Mouse (Mus musculus) embryonic facial prominence, embryonic 10.5 days (tissue): ENCODE results near the gene Tpcn2. TPM values are rescaled to one million over a fixed set of nuclear protein-coding genes. Genes with fewer than 3 reads are reported as not detected.

Source experiments
- DNase-seq: peaks from one replicate; pipeline ENCODE4 v3.0.0-alpha.2; 2017; ENCODE audit warnings: low spot score
- H3K27ac ChIP-seq: fragments of 300-500 bp; sonication (generic); replicated peaks from 2 replicates; pipeline ENCODE4 v1.5.1; 2016; ENCODE audit warnings: mild to moderate bottlenecking
- H3K27me3 ChIP-seq: fragments of 300-500 bp; sonication (generic); replicated peaks from 2 replicates; pipeline ENCODE4 v1.6.1; 2016; ENCODE audit warnings: low read depth, mild to moderate bottlenecking; ENCODE audit not compliant: poor library complexity, severe bottlenecking
- H3K36me3 ChIP-seq: fragments of 300-500 bp; sonication (generic); replicated peaks from 2 replicates; pipeline ENCODE4 v1.6.1; 2016; ENCODE audit warnings: mild to moderate bottlenecking, moderate library complexity
- H3K4me1 ChIP-seq: fragments of 300-500 bp; sonication (generic); 2 replicates; pipeline ENCODE4 v1.6.1; 2016
- H3K4me3 ChIP-seq: fragments of 300-500 bp; sonication (generic); 2 replicates; pipeline ENCODE4 v1.5.1; 2016; ENCODE audit warnings: mild to moderate bottlenecking, moderate library complexity
- H3K9me3 ChIP-seq: fragments of 300-500 bp; sonication (generic); 2 replicates; pipeline ENCODE4 v1.6.1; 2016; ENCODE audit warnings: mild to moderate bottlenecking
- WGBS: fragments of 180-500 bp; shearing (Covaris S2); methylation state at CpG from one replicate; pipeline ENCODE4 v1.1.7; 2016; 5-methylcytosine and 5-hydroxymethylcytosine counted together
- polyA plus RNA-seq: library from polyadenylated mRNA; unstranded; fragments of >200 nt; fragmentation: Nextera tagmentation; extraction: Ambion mirVana; gene quantifications from 2 replicates; pipeline ENCODE4 v1.2.1, GENCODE M21; 2016

The Tpcn2 gene
- polyA plus RNA-seq, 1 experiment from 2014 or later, result 6.5 TPM

DNA sequence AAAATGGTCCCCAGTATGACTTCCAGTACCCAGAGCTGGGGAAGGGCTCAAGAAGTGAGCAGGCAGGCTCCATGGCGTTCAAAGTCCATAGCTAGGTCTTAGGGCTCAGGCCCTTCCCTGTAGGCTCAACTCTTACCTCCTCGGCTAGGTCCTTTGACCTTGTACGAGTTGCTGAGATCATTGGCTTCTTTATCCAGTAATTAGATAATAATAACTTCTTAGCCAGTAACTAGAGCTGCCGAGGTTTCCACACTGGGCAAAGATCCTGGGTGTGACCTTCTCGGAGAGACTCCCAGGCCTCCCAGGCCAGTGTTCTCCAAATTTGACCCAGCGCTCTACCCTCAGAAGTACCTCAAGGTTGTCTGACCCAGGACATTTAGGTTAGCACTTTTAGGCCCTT is 57.2 kb downstream of the Tpcn2 start:
- no peak overlapping the region for H3K27ac ChIP-seq
- WGBS, result 85% methylated on average over 6 of the region's 6 CpGs
- no peak for DNase-seq
- H3K9me3 ChIP-seq, result no peaks in the 10 kb centered on the region
- H3K27me3 ChIP-seq, result no peaks in the 10 kb centered on the region; the same call in 1 of the 2 replicates
- no peak overlapping the region for H3K4me3 ChIP-seq
- H3K4me1 ChIP-seq, result peaks cover 18% of the 10 kb centered on the region
- H3K36me3 ChIP-seq, result no peaks in the 10 kb centered on the region

DNA sequence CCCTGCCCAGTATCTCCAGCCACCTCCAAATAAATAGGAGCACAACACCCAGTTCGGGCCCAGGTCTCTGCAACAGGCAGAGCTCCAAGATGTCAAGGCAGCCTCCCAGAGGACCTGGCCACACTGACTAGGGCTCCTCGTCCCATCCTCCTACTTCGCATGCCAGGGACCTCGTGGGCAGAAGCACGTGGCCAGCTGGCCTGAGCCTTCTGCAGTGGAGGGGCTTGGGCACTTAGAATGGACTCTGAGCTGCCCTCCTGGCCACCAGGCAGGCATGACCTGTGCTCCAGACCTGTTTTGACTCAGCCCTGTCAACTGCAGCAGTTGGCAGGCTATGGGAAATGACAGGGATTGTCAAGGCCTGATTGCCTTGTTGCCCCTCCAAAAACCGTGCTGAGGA is 58.2 kb downstream of the Tpcn2 start:
- no peak overlapping the region for H3K4me3 ChIP-seq
- H3K4me1 ChIP-seq, result peaks cover 21% of the 10 kb centered on the region
- 89% methylated on average over 6 of the region's 6 CpGs for WGBS
- no peaks in the 10 kb centered on the region; the same call in 1 of the 2 replicates for H3K27me3 ChIP-seq
- H3K9me3 ChIP-seq, result no peaks in the 10 kb centered on the region; the same call in 1 of the 2 replicates
- no peak for DNase-seq
- no peaks in the 10 kb centered on the region for H3K36me3 ChIP-seq
- no peak overlapping the region for H3K27ac ChIP-seq

DNA sequence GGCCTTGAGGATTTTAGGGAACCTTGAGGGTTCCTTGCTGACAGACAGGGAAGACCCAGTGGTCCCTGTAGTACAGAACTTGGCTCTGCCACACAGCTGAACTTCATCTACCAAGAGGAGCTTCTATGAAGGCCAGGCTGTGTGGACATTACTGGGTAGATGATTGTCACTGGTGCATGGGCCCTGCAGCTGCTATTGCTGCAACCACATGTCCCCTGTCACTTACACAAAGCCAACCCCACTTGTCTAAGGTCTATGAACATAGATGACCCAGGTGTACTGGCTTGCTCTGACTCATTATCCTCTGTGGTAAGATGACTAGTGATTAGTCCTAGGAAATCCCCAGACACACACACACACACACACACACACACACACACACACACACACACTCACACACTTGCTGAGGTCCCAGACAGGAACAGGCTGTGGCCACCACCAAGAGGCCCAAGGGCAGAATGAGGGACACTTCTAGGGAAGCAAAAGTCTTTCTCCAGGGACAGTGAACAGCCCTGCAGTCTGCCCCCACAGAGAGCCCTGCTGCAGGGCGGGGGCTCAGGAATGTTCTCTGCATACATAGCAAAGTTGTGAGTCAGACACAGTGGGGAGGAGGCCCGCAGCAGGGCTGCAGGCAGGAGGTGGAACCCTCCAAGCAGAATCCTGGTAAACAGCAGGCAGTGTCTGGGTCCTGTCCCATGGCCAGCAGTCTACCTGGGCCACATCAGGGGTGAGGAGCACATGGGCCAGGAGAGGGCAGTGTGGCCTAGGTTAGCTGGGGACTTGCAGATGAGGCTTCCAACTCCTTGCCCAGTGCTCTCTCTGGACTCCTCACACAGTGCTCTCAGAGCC is 61.7 kb downstream of the Tpcn2 start:
- no peaks in the 10 kb centered on the region; the same call in 1 of the 2 replicates for H3K9me3 ChIP-seq
- peak; percentile 49 for DNase-seq
- WGBS, result 33% methylated on average over 2 of the region's 2 CpGs
- no peak overlapping the region for H3K4me3 ChIP-seq
- peak overlapping the region; percentile 49 for H3K27ac ChIP-seq
- H3K36me3 ChIP-seq, result no peaks in the 10 kb centered on the region
- no peaks in the 10 kb centered on the region; the same call in 1 of the 2 replicates for H3K27me3 ChIP-seq
- peaks cover 21% of the 10 kb centered on the region for H3K4me1 ChIP-seq

DNA sequence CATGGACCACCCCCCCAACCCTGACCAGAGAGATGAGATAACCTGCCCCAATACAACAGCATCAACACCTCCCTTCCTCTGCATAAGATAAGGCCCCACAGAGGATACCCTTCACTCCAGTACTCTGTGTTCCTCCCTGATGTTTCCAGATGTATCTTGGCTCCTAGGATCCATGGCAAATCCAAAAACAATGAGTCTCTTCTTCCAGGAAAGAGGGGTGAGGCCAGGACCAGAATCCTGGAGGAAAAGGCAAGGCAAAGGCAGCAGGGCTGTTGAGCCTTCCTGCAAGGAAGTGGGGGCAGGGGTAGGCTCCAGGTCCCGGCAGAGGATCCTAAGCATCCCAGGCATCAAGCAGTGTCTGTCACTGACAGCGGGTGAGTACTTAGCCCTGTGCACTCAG is 62.5 kb downstream of the Tpcn2 start:
- Histone ChIP-seq H3K4me3 (no peak overlapping the region), H3K27me3 (no peaks in the 10 kb centered on the region; the same call in 1 of the 2 replicates), H3K9me3 (no peaks in the 10 kb centered on the region; the same call in 1 of the 2 replicates), H3K36me3 (no peaks in the 10 kb centered on the region), H3K27ac (peak overlapping the region; percentile 49), H3K4me1 (peaks cover 29% of the 10 kb centered on the region)
- WGBS, result 45% methylated on average over 2 of the region's 2 CpGs
- DNase-seq, result no peak

DNA sequence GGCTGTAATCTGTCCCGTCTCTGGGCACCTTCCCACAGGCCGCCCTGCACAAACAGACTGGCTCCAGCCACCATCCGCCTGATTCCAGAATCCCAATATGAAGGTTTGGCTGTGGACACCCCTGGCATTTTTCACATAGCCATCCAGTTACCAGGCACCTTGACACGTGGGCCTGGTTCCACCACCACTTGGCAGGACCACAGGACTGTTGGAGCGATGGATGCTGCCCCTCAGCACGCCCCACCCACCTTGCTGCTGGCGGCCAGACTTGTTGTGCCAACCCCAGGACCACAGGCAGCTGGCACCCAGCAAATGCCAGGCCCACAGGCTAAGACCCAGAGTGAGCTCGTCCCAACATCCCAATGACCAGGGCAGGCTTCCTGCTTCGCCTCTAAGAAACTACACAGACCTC is 64.4 kb downstream of the Tpcn2 start:
- Histone ChIP-seq H3K9me3 (no peaks in the 10 kb centered on the region; the same call in 1 of the 2 replicates), H3K4me1 (peaks cover 31% of the 10 kb centered on the region), H3K36me3 (no peaks in the 10 kb centered on the region), H3K27ac (no peak overlapping the region), H3K4me3 (no peak overlapping the region), H3K27me3 (no peaks in the 10 kb centered on the region; the same call in 1 of the 2 replicates)
- DNase-seq, result no peak
- WGBS, result 82% methylated on average over 9 of the region's 9 CpGs

DNA sequence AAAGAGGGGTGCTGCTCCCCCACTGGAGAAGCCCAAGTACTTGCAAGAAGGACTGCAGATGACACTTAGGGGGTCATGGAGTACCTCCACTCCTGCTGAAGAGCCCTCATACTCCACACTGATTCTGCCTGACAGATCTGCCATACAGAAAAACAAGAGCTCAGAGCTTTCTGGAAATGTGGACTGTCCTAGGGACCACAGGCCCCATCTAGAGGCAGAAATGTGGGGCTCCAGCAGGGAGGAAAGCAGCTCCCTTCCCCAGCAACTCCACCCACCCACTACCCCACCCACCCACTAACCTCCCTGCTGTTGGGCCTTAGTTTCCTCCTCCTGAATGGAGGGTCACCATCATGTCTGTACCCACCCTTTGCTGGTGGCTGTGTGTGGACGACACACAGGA is 67.2 kb downstream of the Tpcn2 start:
- peaks cover 4% of the 10 kb centered on the region; the same call in 1 of the 2 replicates for H3K27me3 ChIP-seq
- 59% methylated on average over 1 of the region's 1 CpGs for WGBS
- peaks cover 33% of the 10 kb centered on the region for H3K4me1 ChIP-seq
- H3K9me3 ChIP-seq, result no peaks in the 10 kb centered on the region; the same call in 1 of the 2 replicates
- DNase-seq, result peak; percentile 38
- H3K4me3 ChIP-seq, result no peak overlapping the region
- H3K36me3 ChIP-seq, result no peaks in the 10 kb centered on the region
- H3K27ac ChIP-seq, result peak overlapping the region; percentile 69

DNA sequence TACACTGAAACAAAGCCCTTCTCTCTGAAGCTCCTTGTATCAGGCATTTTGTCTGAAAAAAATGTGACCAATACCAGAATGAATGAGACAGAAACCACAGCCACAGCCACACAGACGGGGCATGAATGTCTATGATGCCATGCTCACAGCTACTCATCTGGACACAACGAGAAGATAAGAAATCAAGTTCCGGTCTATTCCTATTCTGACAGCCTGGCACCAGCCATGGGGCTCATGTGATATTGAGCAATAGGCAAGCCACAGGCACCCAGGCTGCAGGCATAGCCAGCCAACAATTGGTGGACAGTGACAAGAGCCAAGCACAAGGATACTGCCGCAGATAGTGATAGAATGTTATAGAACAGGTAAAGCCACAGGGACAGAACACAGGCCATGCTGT is 68.3 kb downstream of the Tpcn2 start:
- WGBS, result 87% methylated on average over 4 of the region's 4 CpGs
- DNase-seq, result no peak
- no peaks in the 10 kb centered on the region for H3K9me3 ChIP-seq
- H3K36me3 ChIP-seq, result no peaks in the 10 kb centered on the region
- H3K4me3 ChIP-seq, result no peak overlapping the region
- H3K27ac ChIP-seq, result no peak overlapping the region
- peaks cover 4% of the 10 kb centered on the region; the same call in 1 of the 2 replicates for H3K27me3 ChIP-seq
- peaks cover 38% of the 10 kb centered on the region for H3K4me1 ChIP-seq

DNA sequence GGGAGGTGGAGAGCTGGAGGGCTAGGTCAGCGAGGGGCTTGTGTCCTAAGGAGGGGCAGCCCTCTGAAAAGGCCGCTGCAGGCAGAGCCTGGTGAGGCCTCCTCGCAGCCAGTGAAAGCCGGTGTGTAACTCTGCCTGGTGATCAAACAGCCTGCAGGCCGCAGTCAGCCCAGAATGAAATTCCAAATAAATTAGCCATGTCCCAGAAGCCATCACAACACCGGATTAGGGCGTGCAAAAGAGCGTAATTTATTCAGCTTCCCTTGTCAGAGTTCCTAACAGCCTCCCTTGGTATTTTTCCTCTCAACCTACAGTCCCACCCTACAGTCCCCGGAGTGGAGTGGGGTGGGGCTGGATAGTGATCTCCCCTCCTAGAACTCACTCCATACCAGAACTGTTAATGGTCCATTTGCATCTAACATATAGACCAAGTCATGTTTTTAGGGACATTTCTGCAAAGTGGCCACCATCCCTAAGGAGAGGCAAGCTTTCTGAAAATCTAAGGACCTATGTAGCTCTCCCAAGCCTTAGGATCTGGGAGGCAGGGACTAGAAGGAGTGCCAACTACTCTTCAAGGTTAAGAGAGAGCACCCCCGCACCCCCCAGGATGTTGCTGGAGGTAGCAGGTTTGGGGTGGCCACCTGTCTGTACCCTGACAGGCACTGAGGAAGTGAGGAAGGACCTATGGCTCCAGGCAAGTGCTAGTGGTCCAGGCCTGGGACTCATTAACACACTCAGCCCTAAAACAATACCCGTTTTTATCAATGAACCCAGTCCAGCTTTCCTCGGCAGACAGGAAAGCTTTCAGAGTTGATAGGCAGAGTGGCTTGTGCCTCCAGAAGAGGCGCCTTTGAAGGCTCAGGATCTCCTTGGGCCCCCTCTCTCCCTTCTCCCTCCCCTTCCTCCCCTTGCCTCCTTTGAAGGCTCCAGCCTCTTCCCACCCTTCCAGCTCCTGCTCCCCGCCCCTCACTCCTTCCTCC is 71.8 kb downstream of the Tpcn2 start:
- WGBS, result 10% methylated on average over 14 of the region's 14 CpGs
- peak overlapping the region; percentile 84 for H3K27ac ChIP-seq
- DNase-seq, result peak; percentile 72
- H3K36me3 ChIP-seq, result no peaks in the 10 kb centered on the region
- no peaks in the 10 kb centered on the region for H3K9me3 ChIP-seq
- peaks cover 4% of the 10 kb centered on the region; the same call in 1 of the 2 replicates for H3K27me3 ChIP-seq
- H3K4me1 ChIP-seq, result peaks cover 51% of the 10 kb centered on the region
- H3K4me3 ChIP-seq, result no peak overlapping the region

DNA sequence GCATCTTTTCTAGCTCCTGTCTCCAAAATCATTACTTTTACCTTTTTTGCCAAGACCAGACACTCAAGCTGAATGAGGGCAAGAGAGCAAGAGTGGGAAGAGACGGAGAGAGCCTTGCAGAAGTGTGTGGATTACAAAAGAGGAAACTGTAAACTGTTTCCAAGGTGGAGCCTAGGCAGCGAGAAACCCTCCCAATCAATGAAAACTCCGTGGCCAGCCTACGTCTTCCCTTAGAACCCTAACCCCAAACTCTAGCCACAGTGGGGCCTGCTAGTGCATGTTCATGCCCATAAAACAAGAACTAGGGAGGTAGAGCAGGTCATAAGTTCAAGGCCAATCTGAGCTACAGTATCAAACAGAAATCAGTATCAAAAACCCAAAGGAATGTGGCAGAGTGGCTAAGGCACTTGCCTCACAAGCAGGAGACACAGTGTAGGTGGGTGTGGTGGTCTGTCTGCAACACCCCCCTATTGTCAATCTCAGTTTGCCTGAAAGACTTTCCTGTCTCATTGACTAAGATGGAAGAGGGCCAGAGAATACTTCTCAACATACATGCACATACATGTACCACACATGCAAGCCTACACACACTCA is 73.2 kb downstream of the Tpcn2 start:
- H3K9me3 ChIP-seq, result no peaks in the 10 kb centered on the region
- WGBS, result 76% methylated on average over 4 of the region's 4 CpGs
- no peak for DNase-seq
- H3K4me1 ChIP-seq, result peaks cover 56% of the 10 kb centered on the region
- no peaks in the 10 kb centered on the region for H3K36me3 ChIP-seq
- H3K27ac ChIP-seq, result peak overlapping the region; percentile 72
- peaks cover 4% of the 10 kb centered on the region; the same call in 1 of the 2 replicates for H3K27me3 ChIP-seq
- no peak overlapping the region for H3K4me3 ChIP-seq

DNA sequence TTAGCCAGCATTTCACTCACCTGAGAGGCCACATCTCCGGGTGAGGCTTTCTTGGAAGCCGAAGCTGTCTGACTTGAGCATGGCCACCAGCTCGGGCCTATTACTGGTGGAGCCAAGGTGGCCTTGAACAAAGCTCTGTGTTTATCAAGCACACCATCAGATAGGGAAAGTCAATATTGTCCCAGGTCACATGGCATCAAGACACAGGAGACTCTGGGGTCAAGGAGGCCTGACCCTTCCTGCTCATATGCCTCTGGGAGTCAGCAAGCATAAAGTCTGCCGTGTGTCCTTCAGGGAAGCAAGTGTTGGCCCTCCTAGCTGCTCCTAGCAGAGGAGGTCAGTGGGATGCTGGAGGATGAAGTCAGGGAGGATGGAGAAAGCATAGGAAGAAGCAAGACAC is 75.8 kb downstream of the Tpcn2 start, which contains the start of gene 1810010D01Rik:
1810010D01Rik (minus strand) TSS at position 114 of the 400 bp plus-strand sequence.
- DNase-seq, result no peak
- Histone ChIP-seq H3K9me3 (no peaks in the 10 kb centered on the region), H3K4me1 (peaks cover 59% of the 10 kb centered on the region), H3K27me3 (0 out of 2 replicates have a peak, but pooled peaks cover under 1% of the 10 kb centered on the region), H3K36me3 (no peaks in the 10 kb centered on the region), H3K4me3 (no peak within 1 kb of the TSS), H3K27ac (peak within 1 kb of the TSS; percentile 97)
- 76% methylated on average over 4 of the region's 4 CpGs for WGBS

DNA sequence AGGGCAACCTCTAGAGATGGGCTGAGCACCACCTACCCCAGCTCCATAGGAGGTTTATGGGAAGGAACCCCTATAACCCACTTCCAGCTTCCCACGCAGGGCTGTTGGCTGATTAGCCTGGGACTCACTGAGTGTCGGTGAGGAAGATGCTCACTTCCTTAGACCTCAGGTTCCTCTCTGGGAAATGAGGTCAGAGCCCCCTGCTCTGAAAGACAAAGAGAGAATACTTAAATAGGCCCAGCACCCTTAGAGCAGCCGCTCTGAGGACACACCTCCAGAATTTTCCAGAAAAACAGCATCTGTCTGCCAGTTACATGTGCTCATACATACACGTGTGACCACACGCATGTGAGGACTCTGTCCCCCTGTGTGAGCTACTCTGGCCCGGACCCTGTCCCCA is 77.0 kb downstream of the Tpcn2 start:
- 58% methylated on average over 6 of the region's 6 CpGs for WGBS
- H3K4me1 ChIP-seq, result peaks cover 47% of the 10 kb centered on the region
- peak overlapping the region; percentile 46; the same call in 1 of the 2 replicates for H3K4me3 ChIP-seq
- no peaks in the 10 kb centered on the region for H3K36me3 ChIP-seq
- DNase-seq, result no peak
- H3K27ac ChIP-seq, result peak overlapping the region; percentile 97
- H3K27me3 ChIP-seq, result no peaks in the 10 kb centered on the region
- peaks cover under 1% of the 10 kb centered on the region; the same call in 1 of the 2 replicates for H3K9me3 ChIP-seq
